Mouse (Mus musculus): ENCODE measurements at regions not wholly inside any gene's neighbourhood (a gene's known extent, or its start where the extent isn't known, plus 50 kb on each side); places are given as distances from the start of the nearest gene placed in this dataset.

DNA sequence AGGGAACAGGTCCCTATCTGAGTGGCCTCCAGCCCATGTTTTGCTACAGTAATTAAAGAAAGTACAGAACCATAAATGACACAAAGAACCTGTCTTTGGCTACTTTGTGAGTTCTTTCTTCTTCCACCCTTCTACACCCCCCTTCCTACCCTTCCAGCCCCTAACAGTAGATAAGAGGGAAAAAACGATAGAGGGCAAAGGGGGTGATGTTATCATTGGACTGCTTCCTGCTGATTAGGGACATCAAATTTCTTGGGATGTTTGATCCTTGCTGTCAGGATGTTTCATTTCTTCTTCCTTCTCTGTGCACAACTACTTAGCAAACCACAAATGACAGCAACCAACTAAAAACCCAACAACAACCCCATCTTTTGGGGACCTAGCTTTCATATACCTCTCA, 232.5 kb upstream of the Rpl38 start:
- no peak for DNase-seq (ENCODE audit: low spot score)

DNA sequence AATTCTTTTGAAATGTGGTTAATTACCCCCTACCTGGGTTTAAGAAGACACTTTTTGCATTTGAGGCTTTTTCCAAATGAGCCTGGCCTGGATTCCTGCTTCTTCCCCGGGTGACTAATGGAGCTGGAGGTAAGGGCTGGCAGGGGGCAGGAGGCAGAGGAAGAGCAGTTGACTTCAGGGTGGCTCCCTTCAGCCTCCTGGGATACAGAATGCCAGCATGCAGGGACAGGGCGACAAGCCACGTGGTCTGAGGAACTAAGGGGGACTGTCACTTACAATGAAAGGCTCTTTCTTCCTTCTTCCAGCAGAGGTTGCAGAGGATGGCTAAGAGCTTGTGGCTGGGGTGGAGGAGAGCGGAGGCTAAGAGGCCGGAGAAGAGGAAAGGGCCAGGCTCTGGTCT, 234.8 kb upstream of the Rpl38 start:
- DNase-seq (ENCODE audit: low spot score), result no peak

DNA sequence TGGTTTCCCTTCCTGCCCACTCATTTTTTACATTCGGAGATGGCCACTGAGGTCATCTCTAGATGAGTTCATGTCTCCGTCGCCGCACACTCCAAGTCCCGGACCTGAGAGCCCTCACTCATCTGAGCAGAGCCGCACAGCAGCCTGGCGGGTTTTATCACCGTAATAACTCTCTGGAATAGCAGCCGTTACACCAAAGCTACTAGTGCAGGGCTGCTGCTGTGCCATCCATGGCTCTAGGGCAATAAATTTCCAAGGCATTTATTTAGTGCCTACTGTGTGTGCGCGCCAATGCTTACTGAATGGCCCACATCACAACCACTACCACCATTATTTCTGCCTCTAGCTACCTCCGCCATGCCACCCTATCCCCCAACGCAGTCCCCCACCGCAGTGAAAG, 242.9 kb upstream of the Rpl38 start:
- DNase-seq (ENCODE audit: low spot score), result no peak

DNA sequence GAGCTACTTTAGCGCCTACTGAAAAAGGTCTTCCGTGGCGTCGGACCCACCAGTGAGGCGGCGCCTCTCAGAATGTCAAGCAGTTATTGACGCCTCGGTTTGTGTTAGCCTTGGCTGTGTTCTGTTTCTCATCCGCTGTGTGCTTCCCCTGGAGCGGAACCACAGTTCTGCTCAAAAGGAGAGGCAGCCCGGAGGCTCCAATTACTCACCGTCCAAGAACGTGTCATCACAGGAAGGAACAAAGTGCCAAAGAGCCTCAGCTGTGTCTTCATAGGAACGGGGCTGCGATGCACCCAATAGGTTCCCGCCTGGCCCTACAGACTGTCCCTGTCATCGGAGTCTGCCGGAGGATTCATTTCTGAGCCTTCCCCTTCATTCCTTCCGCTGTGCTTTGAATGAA, 245.0 kb upstream of the Rpl38 start:
- no peak for DNase-seq (ENCODE audit: low spot score)

DNA sequence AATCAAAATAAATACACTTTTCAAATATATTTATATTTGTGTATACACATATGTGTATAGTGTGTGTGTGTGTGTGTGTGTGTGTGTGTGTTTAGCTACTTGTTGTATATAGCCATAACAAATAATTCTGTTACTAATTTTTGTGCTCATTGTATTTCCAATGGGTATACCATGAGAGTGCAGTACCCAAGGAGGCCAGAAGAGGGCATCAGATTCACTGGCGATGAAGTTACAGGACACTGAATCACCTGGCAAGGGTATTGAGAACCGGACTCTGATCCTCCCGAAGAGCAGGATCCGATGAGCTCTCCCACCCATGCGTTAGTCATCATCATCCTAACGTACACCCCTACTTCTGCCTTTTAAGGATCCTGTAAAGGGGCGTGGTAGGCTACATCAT, 249.3 kb upstream of the Rpl38 start:
- DNase-seq (ENCODE audit: low spot score), result no peak

DNA sequence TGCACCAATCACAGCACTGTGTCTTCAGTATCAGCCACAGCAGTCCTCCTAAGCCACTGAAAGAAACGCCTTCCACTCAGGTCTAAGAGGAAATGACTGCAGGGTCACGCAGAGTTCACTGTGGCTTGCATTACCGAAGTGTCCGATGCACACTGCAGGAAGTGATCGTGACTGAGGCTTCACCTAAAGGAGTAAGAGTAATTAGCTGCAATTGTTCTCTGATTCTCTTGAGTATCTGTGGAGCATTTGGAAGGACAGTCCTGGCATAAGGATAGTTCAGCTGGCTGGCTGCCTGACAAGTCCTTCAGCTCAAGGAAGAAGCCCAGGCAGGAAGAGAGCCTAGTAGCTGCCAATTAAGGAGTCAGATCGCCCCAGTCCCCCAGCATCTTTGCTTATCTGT, 252.2 kb upstream of the Rpl38 start:
- no peak for DNase-seq (ENCODE audit: low spot score)

DNA sequence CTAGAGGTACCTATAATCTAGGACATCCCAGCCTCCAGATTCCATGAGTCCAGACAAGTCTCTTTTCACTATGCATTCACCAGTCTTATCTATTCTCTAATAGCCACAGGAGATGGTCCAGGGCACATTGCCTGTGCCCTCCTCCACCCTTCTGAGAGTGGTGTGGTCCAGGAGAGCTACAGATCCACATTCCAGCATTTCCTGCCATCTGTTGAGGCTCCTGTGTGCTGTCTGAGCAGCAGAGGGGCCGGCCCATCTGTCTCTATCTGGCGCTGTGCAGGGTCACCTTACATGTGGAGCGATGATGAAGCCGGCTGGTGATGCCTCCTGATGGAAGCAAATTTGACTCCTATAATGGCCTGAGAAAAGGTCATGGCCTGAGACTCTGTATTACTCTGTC, 263.9 kb upstream of the Rpl38 start:
- DNase-seq (ENCODE audit: low spot score), result no peak

DNA sequence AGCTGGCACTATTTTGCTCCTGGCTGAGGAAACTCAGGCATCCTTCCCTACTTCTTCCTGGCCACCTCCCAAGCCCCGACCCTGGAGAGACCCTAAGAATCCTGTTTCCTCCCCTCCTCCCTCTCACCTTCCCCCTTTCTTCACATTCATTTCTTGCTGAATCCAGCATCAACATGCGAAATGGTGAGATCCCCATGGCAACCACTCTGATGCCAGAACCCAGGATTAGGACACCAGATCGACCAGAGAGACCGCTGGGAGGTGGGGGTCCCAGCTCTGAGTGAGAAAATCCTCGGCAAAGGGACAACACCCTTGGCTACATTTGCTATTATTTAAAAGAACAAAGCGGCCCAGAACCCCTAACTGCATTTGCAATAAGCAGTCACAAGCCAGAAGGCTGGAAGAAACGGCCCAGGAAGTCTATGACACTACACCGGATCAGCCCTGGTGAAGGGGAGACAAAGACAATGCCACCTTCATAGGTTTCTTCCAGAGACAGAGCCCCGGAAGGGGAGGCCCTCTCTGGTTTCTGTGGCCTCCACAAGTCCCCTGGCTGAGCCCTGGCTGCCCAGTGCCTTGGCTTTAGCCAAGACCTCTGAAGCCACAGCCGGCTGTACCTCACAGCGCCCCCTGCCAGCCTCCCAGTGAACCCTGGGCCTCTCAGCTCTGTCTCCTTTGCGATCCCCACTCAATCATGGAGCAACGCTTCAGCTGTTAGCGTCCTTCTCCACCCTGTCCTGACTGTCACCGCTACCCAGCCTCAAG, 265.6 kb upstream of the Rpl38 start:
- no peak for DNase-seq (ENCODE audit: low spot score)

DNA sequence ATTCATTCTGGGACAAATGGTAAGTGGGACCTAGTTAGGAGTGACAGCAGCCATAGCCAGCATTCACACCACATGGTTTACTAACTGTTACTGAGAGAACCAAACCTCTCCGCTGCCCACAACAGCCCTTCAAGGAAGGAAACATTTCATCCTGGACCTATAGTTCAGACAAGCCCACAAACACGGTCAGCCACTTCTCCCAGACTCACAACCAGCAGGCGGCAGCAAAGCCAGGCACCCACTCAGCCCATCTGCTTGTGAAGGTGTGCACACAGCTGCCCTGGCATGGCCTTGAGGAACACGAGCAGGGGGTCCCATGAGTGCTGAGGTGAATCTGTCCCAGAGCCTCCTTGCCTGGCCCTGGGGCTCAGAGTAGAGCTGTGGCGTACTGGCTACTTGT, 267.6 kb upstream of the Rpl38 start:
- no peak for DNase-seq (ENCODE audit: low spot score)

DNA sequence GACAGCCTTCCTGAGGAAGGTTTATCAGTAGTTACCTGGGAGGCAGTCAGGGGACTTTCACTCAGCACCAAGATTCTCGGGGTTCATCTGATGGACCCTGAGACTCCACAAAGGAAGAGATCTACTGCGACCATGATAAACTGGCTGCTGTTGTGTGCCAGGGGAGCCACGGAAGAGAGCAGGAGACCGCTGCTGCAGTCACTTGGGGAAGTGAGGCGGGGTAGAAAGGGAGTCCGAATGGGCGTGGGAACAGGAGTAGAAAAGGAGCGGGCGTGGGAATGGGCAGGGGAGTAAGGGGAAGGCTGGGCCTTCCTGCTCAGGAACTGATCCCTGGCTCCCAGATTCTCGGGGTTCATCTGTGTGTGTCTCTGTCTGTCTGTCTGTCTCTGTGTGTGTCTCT, 276.2 kb upstream of the Rpl38 start:
- no peak for DNase-seq (ENCODE audit: low spot score)

DNA sequence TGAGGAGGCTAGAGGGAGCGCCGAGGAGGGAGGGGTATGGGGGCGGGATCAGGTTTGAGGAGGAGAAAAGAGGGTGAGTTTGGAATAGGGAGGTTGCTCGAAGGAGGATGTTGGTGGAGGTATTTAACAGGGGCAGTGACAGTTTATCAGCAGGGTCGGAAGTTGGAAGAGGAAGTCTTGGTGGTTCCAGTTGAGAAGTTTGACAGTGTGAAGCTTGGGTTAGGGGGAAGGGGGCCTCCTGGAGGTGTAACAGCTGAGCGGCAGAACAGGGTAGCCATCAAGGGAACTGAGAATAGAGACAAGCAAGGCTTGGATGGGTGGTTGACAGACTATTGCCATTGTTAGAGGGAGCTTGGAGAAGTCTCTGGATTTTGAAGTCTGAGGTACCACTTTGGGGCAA, 276.8 kb upstream of the Rpl38 start:
- DNase-seq (ENCODE audit: low spot score), result no peak

DNA sequence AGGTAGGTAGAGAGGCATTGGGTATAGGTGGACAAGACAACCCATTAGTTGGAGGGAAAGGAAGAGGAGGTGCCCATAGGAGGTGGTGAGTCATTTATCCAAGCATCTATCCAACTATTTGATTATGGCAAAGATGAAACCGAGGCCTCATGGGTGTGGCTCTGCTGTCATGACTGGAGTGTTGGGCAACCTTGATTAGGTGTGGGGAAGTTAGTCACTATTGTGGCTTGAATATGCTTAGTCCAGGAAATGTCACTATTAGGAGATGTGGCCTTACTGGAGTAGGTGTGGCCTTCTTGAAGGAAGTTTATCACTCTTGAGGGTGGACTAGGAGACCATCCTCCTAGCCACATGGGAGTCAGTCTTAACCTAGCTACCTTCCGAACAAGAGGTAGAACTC, 281.2 kb upstream of the Rpl38 start:
- DNase-seq (ENCODE audit: low spot score), result no peak

DNA sequence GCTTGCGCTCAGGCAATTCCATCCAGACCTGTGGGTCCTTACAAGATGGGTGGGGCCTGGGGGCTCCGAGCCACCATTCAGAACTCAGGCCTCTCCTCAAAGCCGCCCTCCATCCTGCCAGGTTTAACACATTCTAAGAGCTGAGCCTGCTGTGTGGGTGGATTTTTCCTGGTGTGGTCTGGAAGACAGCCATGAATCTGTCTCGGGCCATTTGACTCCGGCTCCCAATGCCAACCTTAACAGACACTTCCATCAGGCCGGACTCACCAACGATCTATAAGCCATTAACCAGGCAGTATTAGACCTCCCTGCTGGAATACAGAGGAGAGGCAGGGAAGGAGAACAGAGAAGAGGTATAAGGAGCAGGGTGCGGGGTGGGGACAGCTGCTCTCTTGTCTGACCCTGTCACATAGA, 288.9 kb upstream of the Rpl38 start:
- DNase-seq (ENCODE audit: low spot score), result no peak

DNA sequence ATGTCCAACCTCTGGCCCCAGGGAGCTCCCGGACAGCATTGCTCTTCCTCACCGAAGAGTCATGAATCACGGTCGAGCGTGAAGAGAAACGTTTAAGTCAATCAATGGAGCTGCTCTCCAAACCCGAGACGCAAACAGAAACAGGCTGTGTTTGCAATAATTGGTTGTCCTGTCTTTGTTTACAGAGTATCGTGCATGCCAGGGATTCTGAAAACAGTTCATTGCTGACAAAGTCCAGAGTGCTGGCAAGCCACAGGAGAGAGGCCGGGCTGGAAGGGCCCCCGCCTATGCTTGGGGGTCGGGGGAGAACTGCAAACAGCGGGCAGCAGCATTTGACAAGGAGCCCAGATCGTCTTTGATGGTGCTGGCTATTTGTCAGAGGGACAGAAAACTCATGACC, 292.4 kb upstream of the Rpl38 start:
- no peak for DNase-seq (ENCODE audit: low spot score)

DNA sequence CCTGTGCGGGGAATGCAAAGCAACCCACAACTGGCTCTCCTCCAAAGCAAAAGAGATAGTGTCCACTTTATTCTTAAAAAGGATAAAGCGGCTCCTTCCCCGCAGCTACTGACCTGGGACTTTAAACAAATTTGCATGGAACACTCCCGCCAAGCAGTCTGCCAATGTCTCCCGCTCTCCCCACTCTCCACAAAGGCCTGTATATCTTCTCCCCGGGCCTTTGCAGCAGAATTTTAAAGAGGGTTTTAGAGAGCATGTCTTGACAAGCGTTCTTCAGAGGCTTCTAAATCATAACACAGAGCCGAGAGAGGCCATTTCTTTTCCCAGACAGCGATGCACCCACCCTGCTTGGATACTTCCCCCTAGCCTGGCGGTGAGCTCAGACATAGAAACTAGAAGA, 297.6 kb upstream of the Rpl38 start:
- DNase-seq (ENCODE audit: low spot score), result no peak

DNA sequence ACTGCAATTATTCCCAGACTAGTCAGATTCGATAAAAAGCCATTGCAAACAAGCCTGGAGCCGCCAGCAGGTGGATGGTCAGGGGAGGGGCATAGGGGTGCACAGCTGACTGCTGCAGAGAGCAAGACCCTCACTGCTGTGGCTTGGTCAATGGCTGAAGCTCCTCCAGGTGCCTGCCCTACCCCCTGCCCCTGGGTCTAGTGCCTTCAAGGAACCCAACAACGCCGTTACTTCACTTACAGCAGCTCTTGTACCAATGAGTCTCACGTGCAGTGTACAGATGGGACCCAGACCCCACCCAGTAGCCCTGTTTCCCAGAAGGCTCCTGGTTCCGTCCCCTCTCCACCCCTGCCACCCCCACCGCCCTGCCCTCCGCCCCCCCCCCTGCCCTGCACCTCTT, 300.5 kb upstream of the Rpl38 start:
- DNase-seq (ENCODE audit: low spot score), result no peak

DNA sequence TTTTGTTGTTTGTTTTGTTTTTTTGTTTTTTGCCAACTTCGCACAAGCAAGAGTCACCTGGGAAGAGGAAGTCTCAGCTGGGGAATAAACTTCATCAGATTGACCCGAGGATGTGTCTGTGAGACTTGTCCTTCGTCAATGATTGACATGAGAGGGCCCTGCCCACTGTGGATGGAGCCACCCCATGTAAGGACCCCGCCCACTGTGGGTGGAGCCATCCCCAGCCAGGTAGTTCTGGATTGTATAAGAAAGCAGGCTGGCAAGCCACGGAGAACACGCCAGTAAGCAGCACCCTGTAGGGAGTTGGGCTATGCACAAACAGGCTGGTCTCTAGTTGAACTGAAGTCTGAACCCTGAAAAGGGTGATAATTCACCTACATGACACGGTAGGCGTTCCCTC, 294.1 kb upstream of the Sdk2 start:
- DNase-seq (ENCODE audit: low spot score), result no peak

DNA sequence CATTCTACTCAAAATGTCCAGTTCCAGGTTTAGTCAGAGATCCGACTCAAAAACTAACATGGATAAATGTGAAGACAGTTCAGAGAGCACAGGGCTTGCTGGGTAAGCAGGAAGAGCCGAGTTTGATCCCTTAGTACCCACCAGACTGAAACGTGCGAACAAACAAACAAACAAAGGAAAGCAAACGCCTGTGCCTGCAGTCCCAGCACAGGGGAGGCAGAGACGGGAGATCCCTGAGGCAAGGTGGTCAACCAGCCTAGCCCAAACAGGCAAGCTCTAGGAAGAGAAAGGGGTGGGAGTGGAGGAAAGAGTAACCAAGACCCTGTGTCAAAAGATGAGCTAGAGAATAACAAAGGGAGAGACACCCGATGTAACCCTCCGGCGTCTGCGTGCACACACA, 293.5 kb upstream of the Sdk2 start:
- DNase-seq (ENCODE audit: low spot score), result no peak

DNA sequence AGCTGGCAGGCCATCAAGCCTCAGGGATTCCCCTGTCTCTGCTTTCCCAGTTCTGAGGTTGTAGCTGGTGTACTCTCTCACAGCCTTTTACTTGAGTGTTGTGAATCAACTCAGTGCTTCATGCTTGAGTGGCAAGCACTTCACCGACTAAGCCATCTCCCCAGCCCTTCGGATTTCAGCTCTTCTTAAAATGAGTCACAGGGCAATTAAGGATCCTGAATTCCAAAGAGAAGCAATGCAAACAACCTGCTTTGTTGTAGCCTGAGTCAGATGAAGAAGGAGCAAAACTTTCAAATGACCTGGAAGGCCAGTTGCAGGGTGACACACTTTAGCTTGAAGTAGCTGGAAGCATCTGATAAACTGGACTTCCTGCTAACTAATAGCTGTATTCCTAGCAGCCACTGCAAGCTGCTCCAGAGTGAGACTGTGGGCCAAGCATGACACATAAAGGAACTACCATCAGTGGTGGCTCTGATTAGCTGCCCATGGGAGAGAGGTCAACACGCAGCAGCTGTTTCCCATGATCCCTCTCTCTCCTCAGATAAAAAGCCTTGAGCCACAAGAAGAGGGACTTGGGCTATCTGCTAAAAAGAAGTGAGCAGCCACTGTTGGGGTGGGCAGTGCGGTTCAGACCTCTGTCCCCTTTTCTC, 285.4 kb upstream of the Sdk2 start:
- no peak for DNase-seq (ENCODE audit: low spot score)

DNA sequence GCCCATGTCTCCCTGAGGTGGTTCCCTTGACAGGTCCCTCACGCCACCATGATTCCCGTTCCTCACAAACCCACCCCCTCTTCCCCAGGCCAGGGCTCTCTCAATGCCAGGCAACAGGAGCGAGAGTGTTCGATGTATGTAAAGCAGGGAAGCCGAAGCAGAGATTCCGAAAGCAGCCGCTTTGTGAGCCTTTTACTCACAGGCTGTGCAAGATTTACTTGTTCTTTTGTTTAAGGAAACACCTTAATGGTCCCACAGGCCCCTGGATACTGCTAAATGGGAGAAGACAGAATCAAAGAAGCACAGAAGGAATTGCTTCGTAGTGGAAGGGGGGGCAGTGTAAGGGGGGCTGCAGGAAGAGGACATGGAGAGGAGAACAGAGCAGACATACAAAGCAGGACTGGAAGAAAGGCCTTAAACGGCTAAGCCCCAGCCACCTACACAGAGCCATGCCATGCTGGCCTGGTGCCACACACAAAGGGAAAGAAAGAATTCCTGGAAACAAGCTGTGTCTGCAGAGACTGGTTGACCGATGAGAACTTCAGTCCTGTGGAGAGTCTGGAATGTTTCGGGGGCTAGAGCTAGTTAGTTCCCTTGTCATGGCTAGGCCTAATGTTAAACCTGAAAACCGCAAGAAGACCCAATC, 270.1 kb upstream of the Sdk2 start:
- DNase-seq (ENCODE audit: low spot score), result no peak

DNA sequence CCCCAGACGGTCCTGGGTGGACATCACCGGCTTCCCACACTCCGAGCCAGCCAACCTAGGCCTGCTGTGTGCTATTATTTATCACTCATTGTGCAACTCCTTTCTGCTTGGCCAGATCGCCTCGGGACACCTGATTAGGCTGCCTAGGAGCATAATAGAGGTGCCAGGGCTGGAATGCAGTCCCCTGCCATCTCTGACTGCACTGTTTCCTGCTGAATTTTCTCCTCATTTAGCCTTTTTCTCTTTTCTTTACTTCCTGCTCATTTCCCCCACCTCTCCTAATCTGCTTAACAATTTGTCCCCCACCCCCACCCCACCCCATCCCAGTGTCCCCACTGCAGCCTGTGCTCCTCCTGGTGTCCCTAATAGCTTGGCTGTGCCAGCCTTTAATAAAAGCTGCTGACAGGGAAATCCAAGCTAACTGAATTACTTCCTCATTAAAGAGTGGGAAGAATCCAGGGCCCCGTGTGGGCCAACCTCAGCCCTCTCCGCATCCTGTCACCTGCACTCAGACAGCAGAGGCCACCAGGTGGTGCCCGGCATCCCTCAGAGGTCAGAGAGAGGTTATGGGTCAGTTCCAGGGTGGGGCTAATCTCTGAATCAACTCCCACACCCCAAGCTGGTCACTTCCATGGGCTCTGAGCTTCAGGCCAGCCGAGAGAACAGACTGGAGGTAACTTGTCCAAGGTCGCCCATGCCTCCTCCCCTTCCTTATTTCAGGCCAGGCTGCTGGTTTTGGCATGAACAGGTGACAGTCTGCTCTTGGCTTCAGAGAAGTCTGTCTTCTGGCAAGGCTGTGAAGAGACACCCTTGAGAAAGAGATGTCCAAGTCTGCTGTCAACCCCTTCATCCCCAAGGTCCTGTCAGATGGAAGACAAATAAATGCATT, 269.3 kb upstream of the Sdk2 start:
- DNase-seq (ENCODE audit: low spot score), result no peak

DNA sequence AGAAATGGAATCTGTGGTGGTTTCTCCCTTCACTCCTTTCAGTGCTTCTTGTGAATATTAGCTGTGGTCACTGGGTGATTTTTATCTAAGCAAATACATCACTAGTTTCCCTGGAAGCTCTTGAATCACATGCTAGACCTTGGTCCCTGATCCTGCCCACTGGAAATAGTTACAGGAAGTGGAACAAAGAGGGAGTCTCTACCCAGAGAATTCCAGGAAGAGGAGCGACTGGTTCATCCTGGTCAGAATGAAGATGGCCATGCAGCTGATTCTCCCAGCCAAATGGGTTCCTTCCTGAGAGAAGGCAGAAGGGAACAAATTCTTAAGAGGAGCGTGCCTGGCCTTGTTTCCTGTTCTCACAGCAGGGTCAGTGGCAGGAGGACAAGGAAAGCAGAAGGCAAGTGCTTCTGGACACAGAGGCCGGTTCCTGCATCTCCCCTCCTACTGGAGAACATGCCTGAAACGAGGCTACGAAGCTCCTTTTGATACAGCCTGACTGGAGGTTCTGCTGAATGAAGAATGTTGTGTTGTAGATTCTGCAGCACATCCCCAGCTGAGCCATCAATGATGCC, 264.8 kb upstream of the Sdk2 start:
- DNase-seq (ENCODE audit: low spot score), result no peak

Measured in ovary, adult 18-20 months (tissue).